In genomic region chr3:101502086-101502760, GRCm38 (mm10) we compare ENCODE assay signal across 14 mouse cellular contexts.
DNase-seq lines count a peak whose midpoint lies in the region; ATAC-seq and TF ChIP-seq lines count a peak whose summit lies in the region.
"Had no signal": no experiment of that assay in that cellular context is flagged by ENCODE, and none has a peak within 500 bp of the region (broad histone marks: within the 10 kb centered on the region; RNA-seq: fewer than 3 reads in every experiment).

No protein-coding gene starts in this region.

- H3K9me3 ChIP-seq in heart, embryonic 15.5 days (replicated peaks): no peaks in the 10 kb centered on the region
- H3K9me3 ChIP-seq in embryonic facial prominence, embryonic 11.5 days (replicated peaks; ENCODE audit: control insufficient read depth, low read length): no peaks in the 10 kb centered on the region
- H3K9me3 ChIP-seq: limb, embryonic 15.5 days had no signal

- H3K4me2 ChIP-seq in heart, embryonic 15.5 days: no peak overlapping the region
- H3K4me2 ChIP-seq in embryonic facial prominence, embryonic 11.5 days (ENCODE audit: low read depth, low read length): no peak overlapping the region
- H3K4me2 ChIP-seq: hindbrain, embryonic 14.5 days; limb, embryonic 15.5 days had no signal

- H3K4me3 ChIP-seq in heart, embryonic 15.5 days: no peak overlapping the region
- H3K4me3 ChIP-seq in embryonic facial prominence, embryonic 11.5 days (ENCODE audit: low read depth, low read length): no peak overlapping the region
- H3K4me3 ChIP-seq in small intestine, adult 2 months (ENCODE audit: low read depth, low read length): peak overlapping the region; percentile 34
- H3K4me3 ChIP-seq: limb, embryonic 15.5 days had no signal

- 38% methylated on average over 14 of the region's 14 CpGs for WGBS in heart, embryonic 15.5 days
- whole genome bisulfite sequencing in embryonic facial prominence, embryonic 11.5 days: 33% methylated on average over 14 of the region's 14 CpGs
- WGBS in small intestine, adult 2 months: 26% methylated on average over 14 of the region's 14 CpGs

- no peaks in the 10 kb centered on the region for H3K36me3 ChIP-seq in heart, embryonic 15.5 days
- no peaks in the 10 kb centered on the region for H3K36me3 ChIP-seq in embryonic facial prominence, embryonic 11.5 days (replicated peaks; ENCODE audit: control insufficient read depth, insufficient read depth, low read depth, low read length)
- H3K36me3 ChIP-seq in small intestine, adult 2 months (ENCODE audit: control insufficient read depth, insufficient read depth, low read length): no peaks in the 10 kb centered on the region
- H3K36me3 ChIP-seq: limb, embryonic 15.5 days had no signal

- no peak for TF ChIP-seq POLR2A in small intestine, adult 2 months (IDR thresholded peaks at IDR 0.05; ENCODE audit: low read depth, low read length)

- peaks cover 39% of the 10 kb centered on the region for H3K4me1 ChIP-seq in heart, embryonic 15.5 days (replicated peaks)
- H3K4me1 ChIP-seq in embryonic facial prominence, embryonic 11.5 days (ENCODE audit: control insufficient read depth, insufficient read depth, low read length): no peaks in the 10 kb centered on the region; the same call in 1 of the 2 replicates
- H3K4me1 ChIP-seq in small intestine, adult 2 months (ENCODE audit: control insufficient read depth, insufficient read depth, insufficient read length, low read length): peaks cover 39% of the 10 kb centered on the region; the same call in 1 of the 2 replicates

- no peak for DNase-seq in heart, postnatal 14 days
- DNase-seq in embryonic facial prominence, embryonic 11.5 days (ENCODE audit: low spot score): peak; percentile 53
- DNase-seq in kidney, adult 9 months: peak; percentile 93
- no peak for DNase-seq in left cerebral cortex, adult 9 months (ENCODE audit: low spot score in 2 of 2)
- no peak for DNase-seq in right cerebral cortex, postnatal 4 days
- DNase-seq in cerebellum, postnatal 36 days: no peak
- DNase-seq: cerebellum, adult 9-10 months; gastrocnemius, postnatal 14 days; layer of hippocampus, adult 9-11 months had no signal

- no peak overlapping the region for H3K9ac ChIP-seq in heart, embryonic 15.5 days
- H3K9ac ChIP-seq in embryonic facial prominence, embryonic 11.5 days (replicated peaks; ENCODE audit: low read length): no peak overlapping the region; the same call in 1 of the 2 replicates
- H3K9ac ChIP-seq: hindbrain, embryonic 14.5 days; limb, embryonic 15.5 days had no signal

- no peak for ATAC-seq in heart, embryonic 15.5 days (replicated peaks; ENCODE audit: insufficient number of reproducible peaks, insufficient read depth, low FRiP score, low read depth)
- ATAC-seq in embryonic facial prominence, embryonic 11.5 days (replicated peaks; ENCODE audit: insufficient number of reproducible peaks, low FRiP score, low TSS enrichment, low read depth): no peak

- no peak for TF ChIP-seq CTCF in small intestine, adult 2 months (IDR thresholded peaks at IDR 0.05; ENCODE audit: extremely low read depth, insufficient read length, insufficient replicate concordance, low read depth, low read length)

- H3K27me3 ChIP-seq in heart, embryonic 15.5 days: no peaks in the 10 kb centered on the region
- H3K27me3 ChIP-seq in embryonic facial prominence, embryonic 11.5 days (ENCODE audit: control insufficient read depth, insufficient read depth, low read length): no peaks in the 10 kb centered on the region
- no peaks in the 10 kb centered on the region for H3K27me3 ChIP-seq in small intestine, adult 2 months (ENCODE audit: control insufficient read depth, insufficient read depth, low read length)
- H3K27me3 ChIP-seq: CH12.LX; limb, embryonic 15.5 days had no signal

- peak overlapping the region; percentile 25 for H3K27ac ChIP-seq in heart, embryonic 15.5 days
- no peak overlapping the region for H3K27ac ChIP-seq in embryonic facial prominence, embryonic 11.5 days (replicated peaks; ENCODE audit: low read depth, low read length)
- peak overlapping the region; percentile 85 for H3K27ac ChIP-seq in small intestine, adult 2 months (ENCODE audit: insufficient read depth, low read depth, low read length)
- H3K27ac ChIP-seq: hindbrain, embryonic 14.5 days; limb, embryonic 15.5 days had no signal

- intact Hi-C loops in heart, postnatal 14 days (cut with DNase I): no loop called here

Comparison
In these comparisons a context has a peak if more than half of its experiments do, and no peak if none do; other contexts are left out.
1. DNase-seq: peak in embryonic facial prominence, embryonic 11.5 days (single experiment) and kidney, adult 9 months (single experiment); none in heart, postnatal 14 days (0 of 2), left cerebral cortex, adult 9 months (0 of 2), right cerebral cortex, postnatal 4 days (single experiment) and cerebellum, postnatal 36 days (0 of 2).